Mouse (Mus musculus): ENCODE measurements around the gene Ankrd50. TPM values are rescaled to one million over a fixed set of nuclear protein-coding genes. Genes with fewer than 3 reads are reported as not detected.
A peak's percentile ranks its signal among the peaks of the same experiment; 100 is the strongest.

The Ankrd50 gene
- polyA plus RNA-seq (2014; fragmentation: Nextera tagmentation; extraction: Ambion mirVana): 18.6 and 19.0 TPM in 2 replicates

- H3K4me3 ChIP-seq (ENCODE audit: control insufficient read depth in 1 of 2, insufficient read depth in 1 of 2, low read depth in 1 of 2, low read length in 2 of 2): peak within 1 kb of the TSS; percentile 83 to 93
- WGBS: under 1% methylated on average over 76 of the region's 81 CpGs
Observed at GRCm38 (mm10) chr3:38484191-38485106, at the start of gene Ankrd50. TSS of gene Ankrd50 (minus strand) at chr3:38484844.

DNA sequence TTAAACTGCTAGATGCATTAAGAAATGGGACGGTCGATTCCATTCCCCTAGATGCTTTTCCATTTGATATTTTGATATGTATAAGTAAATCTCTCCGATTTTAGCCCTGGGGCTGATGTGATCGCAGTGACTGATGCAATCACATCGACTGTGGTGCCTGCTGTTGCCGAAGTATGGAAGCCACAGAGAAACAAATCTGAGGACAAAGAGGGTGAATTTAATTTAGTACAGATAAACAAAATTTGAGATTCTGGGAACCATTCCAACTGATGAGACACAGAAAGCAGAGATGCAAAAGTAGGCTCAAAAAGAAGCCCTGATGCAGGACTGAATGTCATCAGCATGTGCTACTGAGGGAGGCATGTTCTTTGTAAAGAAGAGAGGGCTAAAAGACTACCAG lies 49.6 kb upstream of the Ankrd50 start:
- Histone ChIP-seq H3K4me1 (ENCODE audit: control insufficient read depth in 2 of 2, insufficient read depth in 2 of 2, low read length in 2 of 2) (no peaks in the 10 kb centered on the region), H3K9ac (ENCODE audit: low read length) (no peak overlapping the region), H3K27me3 (ENCODE audit: control insufficient read depth, insufficient read depth, low read length) (no peaks in the 10 kb centered on the region), H3K4me3 (ENCODE audit: control insufficient read depth in 1 of 2, insufficient read depth in 1 of 2, low read depth in 1 of 2, low read length in 2 of 2) (no peak overlapping the region), H3K36me3 (ENCODE audit: control insufficient read depth, insufficient read depth, low read length) (no peaks in the 10 kb centered on the region), H3K27ac (replicated peaks in 1 of 2; ENCODE audit: control insufficient read depth in 1 of 2, insufficient read depth in 1 of 2, low read depth in 2 of 2, low read length in 2 of 2) (no peak overlapping the region), H3K4me2 (ENCODE audit: low read length) (no peak overlapping the region), H3K9me3 (ENCODE audit: control insufficient read depth, low read length) (no peaks in the 10 kb centered on the region)
- no peak for ATAC-seq (ENCODE audit: insufficient number of reproducible peaks, insufficient read depth, low FRiP score, low read depth)
- 86% methylated on average over 6 of the region's 6 CpGs for WGBS

More at GRCm38 (mm10) chr3:38484191-38485106, at the start of gene Ankrd50:
- Histone ChIP-seq H3K27ac (replicated peaks in 1 of 2; ENCODE audit: control insufficient read depth in 1 of 2, insufficient read depth in 1 of 2, low read depth in 2 of 2, low read length in 2 of 2) (peak within 1 kb of the TSS; percentile 74 to 92), H3K4me2 (ENCODE audit: low read length) (peak within 1 kb of the TSS; percentile 80), H3K9me3 (ENCODE audit: control insufficient read depth, low read length) (no peaks in the 10 kb centered on the region), H3K4me1 (ENCODE audit: control insufficient read depth in 2 of 2, insufficient read depth in 2 of 2, low read length in 2 of 2) (peaks cover 5 to 32% of the 10 kb centered on the region in 2 experiments), H3K27me3 (ENCODE audit: control insufficient read depth, insufficient read depth, low read length) (no peaks in the 10 kb centered on the region), H3K9ac (ENCODE audit: low read length) (peak within 1 kb of the TSS; percentile 99), H3K36me3 (ENCODE audit: control insufficient read depth, insufficient read depth, low read length) (peaks cover 24% of the 10 kb centered on the region)
- peak; percentile 98 for ATAC-seq (ENCODE audit: insufficient number of reproducible peaks, insufficient read depth, low FRiP score, low read depth)

DNA sequence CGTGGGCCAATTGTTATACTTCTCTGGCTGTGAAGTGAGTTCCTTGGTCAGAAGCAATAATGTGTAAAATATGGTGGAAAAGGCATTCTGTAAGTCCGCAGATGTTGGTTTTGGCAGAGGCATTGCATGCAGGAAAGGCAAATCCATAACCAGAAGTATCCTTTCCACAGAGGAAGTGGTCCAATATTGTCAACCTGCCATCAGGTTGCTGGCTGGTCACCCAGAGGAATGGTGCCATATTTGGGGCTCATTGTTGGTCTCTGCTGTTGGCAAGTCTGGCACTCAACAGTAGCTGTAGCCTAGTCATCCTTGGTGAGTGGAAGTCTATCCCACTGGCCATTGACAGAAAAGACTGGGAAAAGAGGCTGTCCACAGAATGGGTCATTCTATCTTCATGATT lies 35.8 kb upstream of the Ankrd50 start:
- 86% methylated on average over 2 of the region's 2 CpGs for WGBS
- no peak overlapping the region for H3K9ac ChIP-seq (ENCODE audit: low read length)
- no peak for ATAC-seq (ENCODE audit: insufficient number of reproducible peaks, insufficient read depth, low FRiP score, low read depth)

GRCm38 (mm10) chr3:38519971-38520370 lies 35.3 kb upstream of the Ankrd50 start:
- H3K9ac ChIP-seq (ENCODE audit: low read length): no peak overlapping the region
- no peak overlapping the region for H3K4me3 ChIP-seq (ENCODE audit: control insufficient read depth in 1 of 2, insufficient read depth in 1 of 2, low read depth in 1 of 2, low read length in 2 of 2)
- H3K4me1 ChIP-seq (ENCODE audit: control insufficient read depth in 2 of 2, insufficient read depth in 2 of 2, low read length in 2 of 2): no peaks in the 10 kb centered on the region
- no peaks in the 10 kb centered on the region for H3K27me3 ChIP-seq (ENCODE audit: control insufficient read depth, insufficient read depth, low read length)
- H3K9me3 ChIP-seq (ENCODE audit: control insufficient read depth, low read length): no peaks in the 10 kb centered on the region
- H3K36me3 ChIP-seq (ENCODE audit: control insufficient read depth, insufficient read depth, low read length): no peaks in the 10 kb centered on the region
- H3K27ac ChIP-seq (replicated peaks in 1 of 2; ENCODE audit: control insufficient read depth in 1 of 2, insufficient read depth in 1 of 2, low read depth in 2 of 2, low read length in 2 of 2): no peak overlapping the region
- ATAC-seq (ENCODE audit: insufficient number of reproducible peaks, insufficient read depth, low FRiP score, low read depth): no peak
- 83% methylated on average over 3 of the region's 3 CpGs for WGBS
- no peak overlapping the region for H3K4me2 ChIP-seq (ENCODE audit: low read length)

More for the DNA sequence above, 35.8 kb upstream of the Ankrd50 start:
- H3K27ac ChIP-seq (replicated peaks in 1 of 2; ENCODE audit: control insufficient read depth in 1 of 2, insufficient read depth in 1 of 2, low read depth in 2 of 2, low read length in 2 of 2): no peak overlapping the region
- no peak overlapping the region for H3K4me3 ChIP-seq (ENCODE audit: control insufficient read depth in 1 of 2, insufficient read depth in 1 of 2, low read depth in 1 of 2, low read length in 2 of 2)
- no peaks in the 10 kb centered on the region for H3K36me3 ChIP-seq (ENCODE audit: control insufficient read depth, insufficient read depth, low read length)
- no peaks in the 10 kb centered on the region for H3K4me1 ChIP-seq (ENCODE audit: control insufficient read depth in 2 of 2, insufficient read depth in 2 of 2, low read length in 2 of 2)
- H3K9me3 ChIP-seq (ENCODE audit: control insufficient read depth, low read length): no peaks in the 10 kb centered on the region
- H3K27me3 ChIP-seq (ENCODE audit: control insufficient read depth, insufficient read depth, low read length): no peaks in the 10 kb centered on the region
- H3K4me2 ChIP-seq (ENCODE audit: low read length): no peak overlapping the region

DNA sequence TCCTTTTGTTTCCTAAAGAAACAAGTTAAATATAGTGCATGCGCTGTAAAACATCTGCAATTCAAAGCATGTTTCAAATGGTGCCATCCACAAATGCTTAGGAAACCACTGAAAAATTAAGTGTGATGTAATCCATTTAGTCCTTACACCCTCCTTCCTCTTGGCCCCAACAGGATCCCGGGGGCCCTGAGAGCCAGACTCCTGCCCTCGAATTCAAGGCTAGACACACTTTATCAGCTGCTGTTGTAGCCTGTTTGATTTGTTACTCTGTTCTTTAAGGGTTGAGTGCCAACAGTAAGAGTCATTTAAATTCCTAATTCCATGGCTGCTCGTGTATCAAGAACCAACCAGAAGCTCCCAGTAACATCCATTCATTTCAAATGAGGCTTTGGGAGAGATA lies 19.0 kb upstream of the Ankrd50 start:
- no peak overlapping the region for H3K27ac ChIP-seq (replicated peaks in 1 of 2; ENCODE audit: control insufficient read depth in 1 of 2, insufficient read depth in 1 of 2, low read depth in 2 of 2, low read length in 2 of 2)
- no peak overlapping the region for H3K9ac ChIP-seq (ENCODE audit: low read length)
- no peak overlapping the region for H3K4me2 ChIP-seq (ENCODE audit: low read length)
- no peak overlapping the region for H3K4me3 ChIP-seq (ENCODE audit: control insufficient read depth in 1 of 2, insufficient read depth in 1 of 2, low read depth in 1 of 2, low read length in 2 of 2)
- WGBS: 49% methylated on average over 4 of the region's 4 CpGs
- H3K27me3 ChIP-seq (ENCODE audit: control insufficient read depth, insufficient read depth, low read length): no peaks in the 10 kb centered on the region
- no peak for ATAC-seq (ENCODE audit: insufficient number of reproducible peaks, insufficient read depth, low FRiP score, low read depth)
- no peaks in the 10 kb centered on the region for H3K36me3 ChIP-seq (ENCODE audit: control insufficient read depth, insufficient read depth, low read length)
- H3K4me1 ChIP-seq (ENCODE audit: control insufficient read depth in 2 of 2, insufficient read depth in 2 of 2, low read length in 2 of 2): no peaks in the 10 kb centered on the region
- no peaks in the 10 kb centered on the region for H3K9me3 ChIP-seq (ENCODE audit: control insufficient read depth, low read length)

- no peaks in the 10 kb centered on the region for H3K4me1 ChIP-seq (ENCODE audit: control insufficient read depth in 2 of 2, insufficient read depth in 2 of 2, low read length in 2 of 2)
- no peaks in the 10 kb centered on the region for H3K27me3 ChIP-seq (ENCODE audit: control insufficient read depth, insufficient read depth, low read length)
- no peak overlapping the region for H3K27ac ChIP-seq (replicated peaks in 1 of 2; ENCODE audit: control insufficient read depth in 1 of 2, insufficient read depth in 1 of 2, low read depth in 2 of 2, low read length in 2 of 2)
- no peaks in the 10 kb centered on the region for H3K9me3 ChIP-seq (ENCODE audit: control insufficient read depth, low read length)
- H3K36me3 ChIP-seq (ENCODE audit: control insufficient read depth, insufficient read depth, low read length): no peaks in the 10 kb centered on the region
- no peak overlapping the region for H3K9ac ChIP-seq (ENCODE audit: low read length)
- no peak for ATAC-seq (ENCODE audit: insufficient number of reproducible peaks, insufficient read depth, low FRiP score, low read depth)
- no peak overlapping the region for H3K4me3 ChIP-seq (ENCODE audit: control insufficient read depth in 1 of 2, insufficient read depth in 1 of 2, low read depth in 1 of 2, low read length in 2 of 2)
- no peak overlapping the region for H3K4me2 ChIP-seq (ENCODE audit: low read length)
- 80% methylated on average over 5 of the region's 5 CpGs for WGBS
Observed at GRCm38 (mm10) chr3:38502156-38502555, 17.5 kb upstream of the Ankrd50 start.

GRCm38 (mm10) chr3:38501739-38502138 lies 17.1 kb upstream of the Ankrd50 start:
- H3K4me1 ChIP-seq (ENCODE audit: control insufficient read depth in 2 of 2, insufficient read depth in 2 of 2, low read length in 2 of 2): no peaks in the 10 kb centered on the region
- 88% methylated on average over 2 of the region's 2 CpGs for WGBS
- no peaks in the 10 kb centered on the region for H3K36me3 ChIP-seq (ENCODE audit: control insufficient read depth, insufficient read depth, low read length)
- no peaks in the 10 kb centered on the region for H3K9me3 ChIP-seq (ENCODE audit: control insufficient read depth, low read length)
- H3K4me2 ChIP-seq (ENCODE audit: low read length): no peak overlapping the region
- ATAC-seq (ENCODE audit: insufficient number of reproducible peaks, insufficient read depth, low FRiP score, low read depth): no peak
- H3K4me3 ChIP-seq (ENCODE audit: control insufficient read depth in 1 of 2, insufficient read depth in 1 of 2, low read depth in 1 of 2, low read length in 2 of 2): no peak overlapping the region
- H3K27me3 ChIP-seq (ENCODE audit: control insufficient read depth, insufficient read depth, low read length): no peaks in the 10 kb centered on the region
- no peak overlapping the region for H3K27ac ChIP-seq (replicated peaks in 1 of 2; ENCODE audit: control insufficient read depth in 1 of 2, insufficient read depth in 1 of 2, low read depth in 2 of 2, low read length in 2 of 2)
- H3K9ac ChIP-seq (ENCODE audit: low read length): no peak overlapping the region
